Mouse (Mus musculus): ENCODE results near the gene Tmem269.
A peak's percentile ranks its signal among the peaks of the same experiment; 100 is the strongest.

The Tmem269 gene

DNA sequence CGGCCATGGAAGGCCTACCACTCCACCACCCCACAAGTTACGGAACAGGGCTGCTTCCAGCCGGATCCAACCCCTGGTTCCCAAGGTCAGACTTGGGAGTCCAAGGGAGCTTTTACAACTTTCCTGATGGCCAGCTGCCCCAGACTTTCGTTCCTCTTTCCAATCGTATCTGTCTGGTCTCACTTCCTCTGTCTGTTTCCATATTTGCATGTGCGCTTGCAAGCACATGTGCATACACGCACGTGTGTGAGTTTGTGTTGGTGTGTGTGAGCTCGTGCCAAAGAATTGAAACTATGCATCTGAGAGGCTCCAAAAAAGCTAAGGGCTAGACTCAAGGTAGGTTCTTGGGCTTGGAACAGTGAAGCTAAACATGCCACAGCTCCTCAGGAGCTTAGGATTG lies 36.6 kb downstream of the Tmem269 start:
- no peak for DNase-seq (ENCODE audit: extremely low read depth, low read depth)

DNA sequence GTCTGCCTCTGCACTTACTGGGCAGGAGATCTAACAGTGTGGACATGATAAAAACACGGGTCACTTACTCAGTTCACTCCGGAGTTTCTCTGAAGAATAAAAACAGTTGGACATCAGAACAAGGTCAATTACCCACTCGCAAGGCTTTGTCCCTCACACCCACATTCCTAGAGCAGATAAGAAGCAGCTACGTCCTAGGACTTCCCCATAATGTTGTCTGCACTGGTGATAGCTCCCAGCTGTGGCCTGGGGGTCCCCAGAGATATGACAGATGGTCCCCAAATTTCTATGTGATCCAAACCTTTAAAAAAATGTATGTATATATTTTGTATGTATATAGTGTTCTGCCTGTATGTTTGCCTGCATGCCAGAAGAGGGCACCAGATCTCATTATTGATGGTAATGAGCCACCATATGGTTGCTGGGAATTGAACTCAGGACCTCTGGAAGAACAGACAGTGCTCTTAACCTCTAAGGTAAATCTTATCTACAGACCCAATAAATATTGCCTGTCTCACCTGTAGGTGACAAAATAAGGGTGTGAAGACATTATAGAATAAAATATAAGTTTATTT lies 37.8 kb downstream of the Tmem269 start:
- peak; percentile 49 for DNase-seq (ENCODE audit: extremely low read depth, low read depth)

DNA sequence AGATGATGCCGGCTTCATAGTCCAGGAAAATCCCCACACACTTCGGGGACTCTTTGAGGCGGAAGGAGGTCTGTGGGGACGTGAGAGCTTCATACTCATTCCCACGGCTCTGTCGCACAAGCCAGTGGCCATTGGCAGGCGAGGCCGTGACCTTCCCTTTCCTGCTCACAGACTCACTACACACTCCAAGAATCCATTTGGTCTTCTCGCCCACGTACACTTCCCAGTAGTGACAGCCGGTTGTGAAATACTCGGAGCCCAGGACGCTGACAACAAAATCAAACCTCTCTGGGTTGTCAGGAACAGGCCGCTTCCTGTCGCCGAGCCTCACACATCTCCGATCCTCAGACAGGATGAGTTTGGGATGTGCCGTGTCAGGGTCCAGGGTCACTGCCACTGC lies 39.7 kb downstream of the Tmem269 start:
- no peak for DNase-seq (ENCODE audit: extremely low read depth, low read depth)

DNA sequence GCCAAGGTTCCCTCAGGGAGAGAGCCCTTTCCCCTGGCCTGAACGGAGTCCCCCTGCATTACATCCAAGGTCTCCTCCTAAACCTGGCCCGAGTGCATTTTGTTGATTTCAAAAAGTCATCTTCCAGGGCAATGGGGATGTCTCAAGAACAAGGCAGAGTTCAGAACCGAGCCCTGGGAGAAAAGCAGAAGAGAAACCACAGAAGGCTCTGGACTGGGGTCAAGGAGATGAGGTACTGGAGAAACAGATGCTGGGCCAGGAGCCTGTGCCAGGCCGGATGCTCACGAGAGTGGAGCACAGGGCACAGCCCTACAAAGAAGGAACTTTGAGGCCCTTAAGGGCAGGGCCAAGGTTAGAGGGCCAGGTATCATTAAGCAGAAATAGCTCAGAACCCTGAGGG lies 40.3 kb downstream of the Tmem269 start:
- no peak for DNase-seq (ENCODE audit: extremely low read depth, low read depth)

DNA sequence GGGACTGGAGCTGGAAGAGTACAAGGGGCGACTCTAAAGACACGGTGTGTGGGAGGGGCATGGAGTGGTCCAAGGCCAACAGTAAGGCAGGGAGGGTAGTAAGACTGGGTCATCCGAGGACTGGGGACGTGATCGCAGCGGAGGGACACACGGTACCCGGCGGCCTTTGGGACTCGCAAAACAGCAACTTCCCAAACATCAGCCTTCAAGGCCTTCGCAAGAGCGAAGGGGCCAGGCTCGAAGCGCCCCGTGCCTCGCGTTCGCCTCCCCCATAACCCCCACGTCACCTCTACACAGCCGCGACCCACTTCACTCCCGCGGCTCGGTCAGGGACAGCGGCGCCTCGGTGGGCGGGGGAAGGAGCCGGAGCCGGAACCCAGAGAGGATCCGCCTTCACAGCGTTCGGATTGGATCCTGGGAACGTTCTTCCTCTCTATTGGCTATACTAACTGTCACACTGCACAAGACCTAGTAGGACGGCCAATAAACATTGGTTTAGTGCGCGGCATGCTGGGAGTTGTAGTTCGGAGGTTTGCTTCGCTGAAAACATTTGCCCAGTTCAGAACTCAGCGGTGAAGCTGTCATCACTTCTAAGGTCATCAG lies 44.1 kb downstream of the Tmem269 start, which contains the start of gene Zfp691:
Zfp691 (minus strand) TSS at position 345 of the 603 bp plus-strand sequence.
- DNase-seq (ENCODE audit: extremely low read depth, low read depth): peak; percentile 97

DNA sequence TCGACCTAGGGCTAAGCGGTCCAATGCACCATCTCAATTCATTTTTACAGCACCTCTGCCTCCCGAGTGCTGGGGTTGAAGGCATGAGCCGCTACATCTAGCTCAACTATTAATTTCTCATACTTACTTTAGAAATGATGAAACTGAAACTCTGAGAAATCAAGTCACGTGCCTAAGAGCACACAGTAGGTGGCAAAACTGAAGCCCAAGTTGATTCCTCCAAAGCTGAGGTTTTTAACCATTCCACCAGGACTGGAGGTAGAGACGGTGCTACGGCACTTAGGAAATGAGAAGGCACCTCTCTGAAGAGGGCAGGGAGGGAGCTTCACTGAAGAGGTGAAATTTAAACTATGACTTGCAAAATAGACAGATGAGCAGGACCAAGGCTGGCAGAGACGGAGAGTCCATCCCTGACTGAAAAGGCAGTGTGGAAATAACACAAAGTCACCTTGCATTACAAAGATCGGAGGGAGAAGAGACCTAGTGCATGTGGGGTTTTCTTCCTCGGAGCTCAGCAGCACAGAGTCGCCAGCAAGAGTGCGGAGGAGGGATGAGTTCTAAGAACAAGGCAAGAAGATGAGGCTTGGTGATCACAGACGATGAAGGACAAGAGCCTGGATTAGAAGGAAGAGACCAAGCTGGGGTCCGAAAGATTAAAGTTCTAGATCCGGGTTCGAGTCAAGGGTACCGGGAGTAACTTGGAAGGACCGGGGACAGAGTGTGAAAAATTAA lies 44.9 kb downstream of the Tmem269 start:
- no peak for DNase-seq (ENCODE audit: extremely low read depth, low read depth)

DNA sequence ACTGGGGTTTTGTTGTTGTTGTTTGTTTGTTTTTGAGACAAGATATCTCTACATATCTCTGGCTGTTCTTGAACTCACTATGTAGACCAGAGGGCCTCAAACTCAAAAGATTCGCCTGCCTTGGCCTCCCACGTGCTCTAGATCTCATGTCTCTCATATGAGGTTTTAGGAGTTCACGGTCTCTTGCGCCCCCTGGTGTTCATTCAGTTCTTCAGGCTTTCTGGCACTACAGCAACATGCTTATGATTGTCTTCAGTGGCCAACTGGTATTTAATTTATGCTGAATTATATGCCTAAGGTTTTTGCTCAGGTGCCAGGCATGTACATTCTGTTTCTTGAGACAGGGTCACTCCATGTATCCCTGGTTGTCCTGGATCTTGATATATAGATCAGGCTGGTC lies 50.4 kb downstream of the Tmem269 start:
- peak; percentile 81 for DNase-seq (ENCODE audit: extremely low read depth, low read depth)

DNA sequence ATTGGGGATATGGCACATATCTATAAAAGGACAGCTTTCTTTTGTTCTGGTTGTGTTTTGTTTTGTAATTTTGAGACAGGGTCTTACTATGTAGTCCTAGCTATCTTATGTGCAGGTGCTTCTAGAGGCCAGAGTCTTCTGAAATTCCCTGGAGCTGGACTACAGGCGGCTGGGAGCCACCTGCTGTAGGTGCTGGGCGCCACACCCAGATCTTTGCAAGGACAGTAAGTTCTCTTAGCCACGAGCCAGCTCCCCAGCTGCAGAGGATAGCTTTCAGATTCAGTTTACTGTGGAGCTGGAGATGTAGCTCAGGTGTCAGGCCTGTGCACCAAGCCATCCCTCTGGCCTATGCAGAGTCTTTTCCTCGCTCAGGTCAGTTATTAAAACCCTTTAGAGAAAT lies 50.9 kb downstream of the Tmem269 start:
- DNase-seq (ENCODE audit: extremely low read depth, low read depth): no peak

DNA sequence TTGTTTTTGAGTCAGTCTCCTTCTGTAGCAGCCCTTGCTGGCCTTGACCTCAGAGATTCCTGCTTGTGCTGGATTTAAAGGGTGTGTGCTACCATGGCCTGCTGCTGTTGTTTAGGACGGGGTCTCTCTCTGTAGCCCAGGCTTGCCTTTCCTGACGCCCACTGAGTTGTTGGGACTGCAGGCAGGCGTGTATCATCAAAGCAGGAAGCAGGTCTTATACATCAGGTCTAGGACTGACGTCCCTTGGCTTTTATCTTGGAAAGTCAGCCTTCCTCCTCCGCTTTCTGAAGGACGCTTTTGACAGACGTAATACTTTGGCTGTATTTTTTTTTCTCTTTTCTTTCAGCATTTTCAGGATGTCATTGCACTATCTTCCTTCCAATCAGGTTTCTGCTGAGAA lies 52.1 kb downstream of the Tmem269 start:
- DNase-seq (ENCODE audit: extremely low read depth, low read depth): peak; percentile 71

DNA sequence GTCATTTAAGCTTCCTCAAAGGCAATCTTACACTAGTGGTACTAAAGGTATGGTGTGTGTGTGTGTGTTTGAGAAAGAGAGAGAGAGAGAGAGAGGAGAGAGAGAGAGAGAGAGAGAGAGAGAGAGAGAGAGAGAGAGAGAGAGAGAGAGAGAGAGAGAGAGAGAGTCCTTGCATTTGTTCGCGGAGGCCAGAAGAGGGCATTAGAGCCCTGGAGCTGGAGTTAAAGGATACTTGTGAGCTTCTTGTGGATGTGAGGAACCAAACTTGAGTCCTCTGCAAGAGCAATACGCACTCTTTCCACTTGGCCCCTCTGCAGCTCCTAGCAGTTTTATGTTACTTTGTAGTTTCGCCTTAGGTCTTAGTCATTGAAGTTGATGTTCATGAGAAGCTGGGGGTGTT lies 55.0 kb downstream of the Tmem269 start:
- peak; percentile 39 for DNase-seq (ENCODE audit: extremely low read depth, low read depth)

DNA sequence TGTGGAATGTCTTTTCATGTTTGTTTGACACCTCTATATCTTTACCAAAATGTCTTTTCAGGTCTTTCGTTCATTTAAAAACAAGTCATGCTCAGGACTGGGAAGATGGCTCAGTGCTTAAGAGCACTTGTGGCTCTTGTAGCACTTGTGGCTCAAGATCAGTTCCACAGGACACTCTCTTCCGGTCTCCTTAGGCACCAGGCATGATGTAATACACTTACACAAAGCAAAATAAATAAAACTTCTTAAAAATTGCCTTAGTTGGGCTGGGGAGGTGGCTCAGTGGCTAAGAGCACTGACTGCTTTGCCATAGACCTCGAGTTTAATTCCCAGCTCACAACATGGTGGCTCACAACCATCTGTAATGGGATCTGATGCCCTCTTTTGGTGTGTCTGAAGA lies 56.7 kb downstream of the Tmem269 start:
- no peak for DNase-seq (ENCODE audit: extremely low read depth, low read depth)

DNA sequence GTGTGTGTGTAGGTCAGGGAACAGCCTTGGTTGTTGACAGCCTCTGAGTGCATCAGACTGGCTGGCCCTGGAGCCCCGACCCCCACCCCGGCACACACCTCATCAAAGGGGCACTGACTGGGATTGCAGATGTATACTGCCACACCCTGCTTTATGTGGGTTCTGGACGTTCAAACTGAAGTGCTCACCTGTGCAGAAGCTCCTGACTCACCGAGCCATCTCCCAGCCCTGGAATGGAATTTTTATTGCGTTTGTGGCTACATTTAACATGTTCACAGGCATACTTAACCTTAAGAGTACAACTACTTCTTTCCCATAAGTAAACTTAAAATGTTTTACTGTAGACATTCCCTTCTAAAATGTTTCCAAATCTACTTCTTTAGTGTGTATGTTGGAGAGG lies 60.1 kb downstream of the Tmem269 start:
- no peak for DNase-seq (ENCODE audit: extremely low read depth, low read depth)

DNA sequence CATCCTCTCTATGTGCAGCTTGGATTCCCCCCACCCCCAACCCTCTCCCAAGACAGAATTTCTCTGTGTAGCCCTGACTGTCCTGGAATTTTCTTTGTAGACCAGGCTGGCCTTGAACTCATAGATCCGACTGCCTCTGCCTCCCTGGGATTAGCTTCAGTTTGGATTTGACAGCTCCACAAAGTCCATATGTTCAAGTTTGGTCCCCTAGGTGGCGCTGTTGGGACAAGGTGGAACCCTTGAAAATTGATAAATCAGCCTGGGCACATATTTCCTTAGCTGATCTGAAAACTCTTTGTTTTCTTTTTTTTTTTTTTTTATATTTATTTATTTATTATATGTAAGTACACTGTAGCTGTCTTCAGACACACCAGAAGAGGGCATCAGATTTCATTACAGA lies 60.8 kb downstream of the Tmem269 start:
- peak; percentile 49 for DNase-seq (ENCODE audit: extremely low read depth, low read depth)
